Mouse (Mus musculus) MEL (cell line): Measurements from ENCODE around the gene Rps6ka3.

ENCODE experiments used
- CTCF ChIP-seq, 3 experiments: IDR thresholded peaks in 2 of 3; conservative IDR thresholded peaks in 1 of 3; 2 replicates each; pipeline ENCODE4 v1.5.1; 2011 to 2012; ENCODE audit warnings: low read length in 3 of 3, low read depth in 2 of 3, mild to moderate bottlenecking in 2 of 3, improper control_type of control experiment in 1 of 3, inconsistent platforms in 1 of 3, mixed read lengths in 1 of 3, moderate library complexity in 1 of 3; ENCODE audit not compliant: control insufficient read depth in 1 of 3, insufficient read depth in 1 of 3, poor library complexity in 1 of 3, severe bottlenecking in 1 of 3
- GATA1 ChIP-seq: IDR thresholded peaks from 2 replicates; pipeline ENCODE4 v1.6.1; 2011; ENCODE audit warnings: low read depth, low read length, improper control_type of control experiment
- KAT2A ChIP-seq: conservative IDR thresholded peaks from 2 replicates; pipeline ENCODE4 v1.6.1; 2012; ENCODE audit warnings: low read depth, low read length, improper control_type of control experiment, inconsistent platforms

GRCm38 (mm10) chrX:159264681-159265080 lies 54.6 kb downstream of the Rps6ka3 start:
- peak; percentile 76 to 84 (median 84) for TF ChIP-seq CTCF (IDR thresholded peaks at IDR 0.05 in 2 of 3, conservative IDR thresholded peaks at IDR 0.05 in 1 of 3; ENCODE audit: control insufficient read depth in 1 of 3, insufficient read depth in 1 of 3, low read depth in 2 of 3, low read length in 3 of 3, poor library complexity in 1 of 3, severe bottlenecking in 1 of 3)
- TF ChIP-seq GATA1: no peak
- TF ChIP-seq KAT2A: no peak
